8 mouse cellular contexts compared by ENCODE assay signal in genomic region chr14:40894576-40895247, GRCm38 (mm10). TPM values are rescaled to one million over a fixed set of nuclear protein-coding genes. Genes with fewer than 3 reads are reported as not detected.
DNase-seq lines count a peak whose midpoint lies in the region; ATAC-seq lines count a peak whose summit lies in the region.

No protein-coding gene starts in this region.

- H3K27ac ChIP-seq in hindbrain, embryonic 13.5 days: no peak overlapping the region

- peak; percentile 88 for ATAC-seq in hindbrain, embryonic 13.5 days (ENCODE audit: low FRiP score)

- 18% methylated on average over 23 of the region's 23 CpGs for WGBS in hindbrain, embryonic 13.5 days

- H3K36me3 ChIP-seq in hindbrain, embryonic 13.5 days: no peaks in the 10 kb centered on the region

- H3K4me2 ChIP-seq in hindbrain, embryonic 13.5 days: peak overlapping the region; percentile 52

- peak overlapping the region; percentile 35; the same call in 1 of the 2 replicates for H3K9ac ChIP-seq in hindbrain, embryonic 13.5 days

- DNase-seq in R1 (ENCODE audit: low read depth, low spot score): peak; percentile 90
- DNase-seq in cerebellum, postnatal 14 days: peak; percentile 85 to 89
- DNase-seq in frontal cortex, postnatal 25 days (ENCODE audit: low spot score in 2 of 2): peak; percentile 80 to 82
- DNase-seq in layer of hippocampus, postnatal 25 days (ENCODE audit: extremely low spot score in 1 of 2, low spot score in 1 of 2): peak; percentile 90 to 92
- DNase-seq in lung, postnatal 14 days: peak; percentile 85
- DNase-seq in retina, embryonic 14.5 days (ENCODE audit: low spot score): peak; percentile 86
- peak; percentile 62 to 65 for DNase-seq in thymus, postnatal 36 days

- H3K4me1 ChIP-seq in hindbrain, embryonic 13.5 days (replicated peaks): peaks cover 7% of the 10 kb centered on the region

- no peaks in the 10 kb centered on the region for H3K9me3 ChIP-seq in hindbrain, embryonic 13.5 days

- no peaks in the 10 kb centered on the region for H3K27me3 ChIP-seq in hindbrain, embryonic 13.5 days

- peak overlapping the region; percentile 24 for H3K4me3 ChIP-seq in hindbrain, embryonic 13.5 days

RNA-seq across cellular contexts. Expression of gene Sh2d4b, which starts 1.6 kb away (rescaled TPM):
- 1.1 and 1.9 TPM in 2 replicates for polyA plus RNA-seq in hindbrain, embryonic 13.5 days (2015; fragmentation: Nextera tagmentation; extraction: Ambion mirVana)
- 1 to 10 TPM; 1.7 to 1.8 TPM for total RNA-seq in layer of hippocampus, postnatal 25 days (2021)
